Mouse (Mus musculus) testis, adult 2 months (tissue): ENCODE measurements around the gene Rfx4. TPM values are rescaled to one million over a fixed set of nuclear protein-coding genes. Genes with fewer than 3 reads are reported as not detected.

Experiments used
- H3K27ac ChIP-seq: fragments of 200-500 bp; 2 replicates; pipeline ENCODE4 v1.5.1; 2012; ENCODE audit warnings: low read depth, low read length; ENCODE audit not compliant: control insufficient read depth, insufficient read depth
- H3K27me3 ChIP-seq: fragments of 200-500 bp; 2 replicates; pipeline ENCODE4 v1.6.1; 2012; ENCODE audit warnings: mild to moderate bottlenecking, low read length, moderate library complexity; ENCODE audit not compliant: control insufficient read depth, insufficient read depth
- H3K36me3 ChIP-seq: fragments of 200-500 bp; 2 replicates; pipeline ENCODE4 v1.6.1; 2012; ENCODE audit warnings: mild to moderate bottlenecking, low read length; ENCODE audit not compliant: control insufficient read depth, insufficient read depth
- H3K4me1 ChIP-seq: fragments of 200-500 bp; 2 replicates; pipeline ENCODE4 v1.6.1; 2012; ENCODE audit warnings: low read length; ENCODE audit not compliant: control insufficient read depth, insufficient read depth
- H3K4me3 ChIP-seq: fragments of 200-500 bp; 2 replicates; pipeline ENCODE4 v1.5.1; 2012; ENCODE audit warnings: low read depth, mild to moderate bottlenecking, low read length, moderate library complexity, mixed read lengths; ENCODE audit not compliant: control insufficient read depth
- CTCF ChIP-seq: fragments of 200-500 bp; IDR thresholded peaks from 2 replicates; pipeline ENCODE4 v1.5.1; 2012; ENCODE audit warnings: low read depth, mild to moderate bottlenecking, inconsistent platforms, low read length, moderate library complexity; ENCODE audit not compliant: control insufficient read depth, insufficient read depth, insufficient replicate concordance
- POLR2A ChIP-seq: fragments of 200-500 bp; IDR thresholded peaks from 2 replicates; pipeline ENCODE4 v1.6.1; 2012; ENCODE audit warnings: low read depth, mild to moderate bottlenecking, inconsistent platforms, low read length, moderate library complexity; ENCODE audit not compliant: control insufficient read depth
- polyA plus RNA-seq: library from polyadenylated mRNA; depleted of rRNA; stranded (reverse); fragments of >200 nt; gene quantifications from 2 replicates; pipeline ENCODE4 v1.2.3, GENCODE M21; 2012

Rfx4 gene
- polyA plus RNA-seq, 1 experiment: 93.1 TPM

DNA sequence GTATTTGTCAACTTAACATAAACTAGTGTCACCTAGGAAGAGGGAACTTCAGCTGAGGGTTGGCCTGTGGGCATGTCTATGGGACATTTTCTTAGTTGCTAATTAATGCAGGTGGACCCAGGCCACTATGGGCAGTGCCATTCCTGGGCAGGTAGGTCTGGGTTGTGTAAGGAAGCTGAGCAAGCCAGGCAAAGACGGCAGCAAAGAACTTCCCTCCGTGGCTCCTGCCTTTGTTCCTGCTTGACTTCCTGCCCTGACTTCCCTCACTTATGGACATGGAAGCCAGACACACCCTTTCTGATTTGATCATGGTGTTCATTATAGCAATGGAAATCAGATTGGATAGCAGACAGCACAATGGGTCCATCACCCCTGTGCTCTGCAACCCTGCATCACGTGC, 49.7 kb downstream of the Rfx4 start:
- no peaks in the 10 kb centered on the region for H3K36me3 ChIP-seq
- H3K27me3 ChIP-seq: no peaks in the 10 kb centered on the region
- no peaks in the 10 kb centered on the region for H3K4me1 ChIP-seq
- H3K4me3 ChIP-seq: no peak overlapping the region
- TF ChIP-seq POLR2A (no peak), CTCF (no peak)
- H3K27ac ChIP-seq: no peak overlapping the region

GRCm38 (mm10) chr10:84807206-84807605, 51.3 kb downstream of the Rfx4 start:
- H3K4me3 ChIP-seq: no peak overlapping the region
- H3K27me3 ChIP-seq: no peaks in the 10 kb centered on the region
- H3K4me1 ChIP-seq: no peaks in the 10 kb centered on the region
- no peak for TF ChIP-seq CTCF
- no peak for TF ChIP-seq POLR2A
- H3K36me3 ChIP-seq: no peaks in the 10 kb centered on the region
- H3K27ac ChIP-seq: no peak overlapping the region

- TF ChIP-seq POLR2A: no peak
- no peak for TF ChIP-seq CTCF
- no peak overlapping the region for H3K27ac ChIP-seq
- no peaks in the 10 kb centered on the region for H3K36me3 ChIP-seq
- no peak overlapping the region for H3K4me3 ChIP-seq
- H3K27me3 ChIP-seq: no peaks in the 10 kb centered on the region
- H3K4me1 ChIP-seq: no peaks in the 10 kb centered on the region
Measured at GRCm38 (mm10) chr10:84810030-84810849, 54.4 kb downstream of the Rfx4 start.

DNA sequence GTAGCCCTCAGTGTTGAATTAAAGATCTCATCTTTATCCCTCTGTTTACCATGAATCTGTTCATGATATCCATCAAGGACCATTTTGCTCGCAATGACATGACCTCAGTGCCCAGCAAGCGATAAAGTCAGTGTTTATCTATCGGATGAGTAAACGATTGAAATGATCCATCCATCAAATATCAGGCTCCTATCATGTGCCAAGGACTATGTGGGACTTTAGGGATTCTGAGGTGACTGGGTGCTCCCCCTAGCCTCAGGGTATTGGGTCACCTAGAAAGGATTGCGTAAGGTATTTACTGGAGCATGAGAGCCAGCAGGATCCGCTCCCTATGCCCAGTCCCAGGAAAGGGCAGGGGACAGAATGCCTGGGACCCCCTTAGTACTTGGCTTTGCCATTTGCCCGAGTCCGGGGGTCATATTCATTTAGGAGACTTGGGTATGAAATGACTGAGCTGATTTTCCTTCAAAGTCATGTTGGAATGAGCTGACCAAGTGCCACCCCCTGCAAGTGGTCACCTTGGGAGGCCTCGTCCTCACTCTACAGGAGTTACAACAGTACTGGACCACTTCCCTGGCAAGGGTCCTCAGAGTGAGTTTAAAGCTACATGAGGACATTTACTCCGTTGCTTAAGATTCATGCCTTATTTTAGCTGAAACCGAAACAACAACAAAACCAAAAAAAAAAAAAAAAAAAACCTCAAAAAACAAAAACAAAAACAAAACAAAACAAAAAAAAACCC, 55.5 kb downstream of the Rfx4 start:
- H3K27ac ChIP-seq: no peak overlapping the region
- no peaks in the 10 kb centered on the region for H3K4me1 ChIP-seq
- no peaks in the 10 kb centered on the region for H3K27me3 ChIP-seq
- no peaks in the 10 kb centered on the region for H3K36me3 ChIP-seq
- TF ChIP-seq POLR2A (no peak), CTCF (no peak)
- H3K4me3 ChIP-seq: no peak overlapping the region

GRCm38 (mm10) chr10:84811913-84812295, 56.0 kb downstream of the Rfx4 start:
- TF ChIP-seq POLR2A: no peak
- TF ChIP-seq CTCF: no peak
- H3K4me1 ChIP-seq: no peaks in the 10 kb centered on the region
- H3K4me3 ChIP-seq: no peak overlapping the region
- no peaks in the 10 kb centered on the region for H3K36me3 ChIP-seq
- no peaks in the 10 kb centered on the region for H3K27me3 ChIP-seq
- H3K27ac ChIP-seq: no peak overlapping the region

DNA sequence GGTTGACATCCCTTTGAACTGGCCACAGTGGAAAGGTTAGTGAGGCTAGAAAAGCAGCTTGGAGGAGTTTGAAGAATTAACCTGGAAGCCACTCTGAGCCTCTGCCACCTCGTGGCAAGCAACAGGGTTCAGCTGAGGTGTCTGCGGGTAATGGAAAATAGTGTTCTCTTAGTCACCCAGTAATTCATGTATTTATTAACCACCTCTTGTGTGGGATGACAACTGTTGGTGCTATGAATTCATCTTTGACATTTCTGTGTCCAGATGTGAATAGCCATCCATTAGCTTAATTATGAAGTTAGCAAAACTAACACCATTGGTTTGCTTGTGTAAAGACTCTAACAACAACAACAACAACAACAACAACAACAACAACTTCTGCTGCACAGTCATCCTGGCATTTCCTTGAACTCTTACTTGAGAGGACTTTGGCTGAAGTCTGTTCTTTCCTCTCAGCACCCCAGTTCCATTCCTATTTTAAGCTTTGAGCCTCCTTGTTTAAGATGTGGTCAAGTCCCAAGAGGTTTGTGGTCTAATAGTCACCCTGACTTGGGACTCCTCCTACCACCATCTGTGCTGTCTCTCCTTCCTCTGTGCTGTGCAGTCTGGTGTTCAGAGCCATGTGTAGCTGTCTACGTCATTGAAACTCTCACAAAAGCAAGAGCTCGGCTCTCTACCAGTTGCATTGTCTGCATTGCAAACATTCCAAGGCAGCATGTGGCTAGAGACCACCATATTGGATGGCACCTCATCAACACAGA, 60.0 kb downstream of the Rfx4 start:
- Histone ChIP-seq H3K4me3 (no peak overlapping the region), H3K36me3 (no peaks in the 10 kb centered on the region), H3K27ac (no peak overlapping the region), H3K27me3 (no peaks in the 10 kb centered on the region), H3K4me1 (no peaks in the 10 kb centered on the region)
- TF ChIP-seq CTCF (no peak), POLR2A (no peak)
